Mouse (Mus musculus): ENCODE results near the gene Dedd2.

DNA sequence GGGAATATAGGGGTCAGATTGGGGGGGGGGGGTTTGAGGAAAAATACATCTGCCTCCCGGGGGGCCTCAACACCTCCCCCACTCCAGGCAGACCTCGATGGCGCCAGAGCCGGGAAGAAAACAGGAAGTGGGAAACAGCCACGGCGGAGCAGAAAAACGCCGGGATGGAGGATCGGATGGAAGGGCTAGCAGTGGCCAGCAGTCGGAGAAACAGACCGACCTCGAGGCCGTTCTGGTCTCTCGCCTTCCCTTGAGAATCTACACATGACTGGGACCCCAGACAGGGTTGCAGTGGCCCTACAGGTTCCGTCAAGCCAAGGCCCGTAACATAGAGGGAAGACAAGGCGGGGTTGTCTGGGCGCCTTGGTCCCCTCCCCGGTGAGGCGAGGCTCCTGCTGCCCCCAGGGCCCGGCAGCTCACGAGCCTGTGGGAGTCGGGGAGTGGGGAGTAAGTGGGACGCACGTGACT, 28.5 kb upstream of the Dedd2 start:
- TF ChIP-seq CTCF (IDR thresholded peaks at IDR 0.05; ENCODE audit: low read depth, low read length) = no peak
- no peak for TF ChIP-seq POLR2A (IDR thresholded peaks at IDR 0.05; ENCODE audit: borderline replicate concordance, low read depth, low read length)
